Mouse (Mus musculus): ENCODE results near the gene Aldh5a1.

DNA sequence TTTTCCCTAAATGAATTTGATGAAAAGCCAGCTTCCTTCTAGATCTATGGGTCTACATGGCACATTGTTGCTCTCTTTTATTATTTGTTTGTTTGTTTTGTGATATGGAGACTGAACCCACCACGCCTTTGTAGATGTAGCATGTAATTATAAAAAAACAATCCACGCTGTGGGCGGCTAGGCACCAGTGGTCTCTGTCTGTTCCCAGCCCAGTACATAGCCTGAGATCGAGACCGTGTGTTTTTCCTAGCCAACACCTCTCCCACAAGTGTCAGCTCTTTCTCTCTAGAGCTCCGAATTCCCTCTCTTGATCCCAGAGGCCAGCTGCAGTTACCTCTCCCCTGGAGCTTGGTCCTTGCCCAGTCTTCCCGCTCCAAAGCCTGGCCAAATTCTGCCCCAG lies 69.2 kb downstream of the Aldh5a1 start:
- no peak for TF ChIP-seq CTCF (IDR thresholded peaks at IDR 0.05; ENCODE audit: low read depth)
- no peak for TF ChIP-seq EP300 (IDR thresholded peaks at IDR 0.05; ENCODE audit: low read depth)

Measured in liver, postnatal 0 days (tissue).